Mouse (Mus musculus) hindbrain, embryonic 11.5 days (tissue): Measurements from ENCODE around the gene Plin4. TPM values are rescaled to one million over a fixed set of nuclear protein-coding genes. Genes with fewer than 3 reads are reported as not detected.

Experiments
- ATAC-seq: fragments of 200-750 bp; cut with Nextera tagmentation; 2 replicates; pipeline ENCODE4 v1.8.0; 2017; ENCODE audit warnings: mild to moderate bottlenecking, moderate TSS enrichment, moderate library complexity; ENCODE audit not compliant: low FRiP score
- DNase-seq: peaks from one replicate; pipeline ENCODE4 v3.0.0-alpha.2; 2015; ENCODE audit warnings: low spot score
- H3K27ac ChIP-seq: fragments of 300-500 bp; sonication (generic); 2 replicates; pipeline ENCODE4 v1.5.1; 2014; ENCODE audit warnings: mild to moderate bottlenecking, low read depth, low read length
- H3K27me3 ChIP-seq: fragments of 300-500 bp; sonication (generic); 2 replicates; pipeline ENCODE4 v1.6.1; 2014; ENCODE audit warnings: mild to moderate bottlenecking, low read length, moderate library complexity, mixed read lengths; ENCODE audit not compliant: control insufficient read depth, insufficient read depth
- H3K36me3 ChIP-seq: fragments of 300-500 bp; sonication (generic); 2 replicates; pipeline ENCODE4 v1.6.1; 2014; ENCODE audit warnings: mild to moderate bottlenecking, low read length, moderate library complexity, mixed read lengths; ENCODE audit not compliant: control insufficient read depth, insufficient read depth
- H3K4me1 ChIP-seq: fragments of 300-500 bp; sonication (generic); replicated peaks from 2 replicates; pipeline ENCODE4 v1.6.1; 2014; ENCODE audit warnings: low read length, mixed read lengths; ENCODE audit not compliant: control insufficient read depth, insufficient read depth
- H3K4me2 ChIP-seq: fragments of 300-500 bp; sonication (generic); replicated peaks from 2 replicates; pipeline ENCODE4 v1.6.1; 2014; ENCODE audit warnings: mild to moderate bottlenecking, low read depth, low read length
- H3K4me3 ChIP-seq: fragments of 300-500 bp; sonication (generic); 2 replicates; pipeline ENCODE4 v1.5.1; 2014; ENCODE audit warnings: low read depth, low read length
- H3K9ac ChIP-seq: fragments of 300-500 bp; sonication (generic); 2 replicates; pipeline ENCODE4 v1.6.1; 2014; ENCODE audit warnings: low read depth, low read length
- H3K9me3 ChIP-seq: fragments of 300-500 bp; sonication (generic); 2 replicates; pipeline ENCODE4 v1.6.1; 2016; ENCODE audit warnings: low read length; ENCODE audit not compliant: control insufficient read depth
- WGBS: fragments of 180-500 bp; shearing (Covaris S2); extraction: QIAGEN DNeasy Blood & Tissue Kit; methylation state at CpG from one replicate; pipeline ENCODE4 v1.1.7; 2014; 5-methylcytosine and 5-hydroxymethylcytosine counted together
- polyA plus RNA-seq: library from polyadenylated mRNA; unstranded; fragments of >200 nt; fragmentation: Nextera tagmentation; extraction: Ambion mirVana; gene quantifications from 2 replicates; pipeline ENCODE4 v1.2.1, GENCODE M21; 2014

The Plin4 gene
- polyA plus RNA-seq, 1 experiment from 2014 or later = 0.09 TPM

DNA sequence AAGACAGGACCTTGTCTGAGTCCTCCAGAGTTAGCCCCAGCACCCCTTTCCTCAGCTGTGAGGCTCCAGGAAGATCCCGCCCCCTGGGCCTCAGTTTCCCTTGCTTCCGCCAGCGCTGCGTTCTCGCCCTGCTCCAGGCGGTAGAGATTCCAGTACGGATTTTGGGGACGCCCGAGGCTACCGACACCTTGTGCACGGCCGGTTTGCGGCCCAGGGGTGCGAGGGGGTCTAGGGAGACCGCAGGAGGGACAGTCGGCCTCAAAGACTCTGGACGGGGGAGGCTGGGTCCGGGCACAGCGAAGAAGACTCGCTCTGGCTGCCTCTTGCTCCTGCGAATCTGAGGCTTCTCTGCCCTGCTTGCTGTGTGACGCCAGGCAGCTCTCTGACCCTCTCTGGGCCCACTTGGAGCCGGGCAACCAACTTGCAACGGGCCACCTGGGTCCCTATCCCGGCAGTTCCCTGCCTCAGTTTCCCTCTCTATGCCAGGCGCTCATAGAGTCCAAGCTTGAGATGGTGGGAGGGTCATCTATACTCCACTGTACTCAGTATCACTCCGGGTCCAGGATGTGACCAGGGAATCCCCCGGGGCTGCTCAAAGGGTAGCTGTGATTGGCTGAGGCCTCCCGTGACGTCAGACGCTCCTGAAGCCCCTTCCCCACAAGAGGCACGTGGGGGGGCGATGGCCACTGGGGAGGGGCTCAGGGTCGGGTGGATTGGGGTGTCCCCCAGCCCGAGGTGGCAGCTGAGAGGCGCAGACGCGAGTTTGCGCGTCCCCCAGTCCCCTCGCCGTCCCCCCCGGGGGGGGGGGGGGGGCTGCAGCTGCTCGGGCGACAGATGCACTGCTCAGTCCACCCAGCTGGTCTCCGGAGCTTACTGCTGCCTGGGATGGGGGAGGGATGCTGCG is 32.4 kb upstream of the Plin4 start:
- Histone ChIP-seq H3K9me3 (no peaks in the 10 kb centered on the region), H3K4me2 (peak overlapping the region; percentile 57), H3K27ac (peak overlapping the region; percentile 33; the same call in 1 of the 2 replicates), H3K9ac (peak overlapping the region; percentile 54), H3K27me3 (peaks cover 40% of the 10 kb centered on the region), H3K36me3 (no peaks in the 10 kb centered on the region), H3K4me1 (peaks cover 13% of the 10 kb centered on the region), H3K4me3 (peak overlapping the region; percentile 36)
- ATAC-seq (peak; percentile 79), DNase-seq (peak; percentile 79)
- WGBS = under 1% methylated on average over 40 of the region's 47 CpGs

DNA sequence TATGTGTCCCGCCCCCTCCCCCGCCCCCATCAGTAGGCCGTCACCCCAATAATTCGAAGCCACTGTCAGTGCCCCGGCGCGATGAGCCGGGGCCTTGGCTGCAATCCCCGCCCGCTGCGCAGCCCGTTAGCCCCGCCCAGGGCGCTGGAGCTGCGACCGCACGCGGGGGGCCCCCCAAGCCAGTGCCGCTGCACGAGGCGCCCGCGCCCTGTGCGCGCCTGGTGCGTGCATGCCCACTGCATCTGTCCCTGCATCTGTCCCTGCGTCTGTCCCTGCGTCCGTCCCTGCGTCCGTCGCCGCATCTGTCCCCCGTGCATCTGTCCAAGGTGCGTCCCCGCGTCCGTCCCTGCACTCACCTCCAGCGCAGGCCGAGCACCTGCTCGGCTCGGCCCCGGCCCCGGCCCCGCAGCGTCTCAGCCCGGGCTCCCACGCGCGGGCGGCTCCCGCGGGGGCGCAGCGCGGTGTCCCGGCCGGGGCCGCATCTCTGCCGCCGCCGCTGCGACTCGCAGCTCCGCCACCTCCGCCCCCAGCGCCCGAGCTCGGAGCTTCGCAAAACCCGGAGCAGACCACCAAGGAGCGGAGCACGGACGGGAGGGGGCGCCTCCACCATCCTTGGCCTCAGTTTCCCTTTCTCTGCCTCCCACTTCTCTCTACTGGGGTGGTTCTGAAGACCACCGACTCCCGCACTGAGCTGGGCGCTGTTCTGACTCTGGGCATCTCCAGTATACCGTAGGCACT is 30.4 kb upstream of the Plin4 start, which contains the start of gene Sema6b:
Gene Sema6b, minus strand, starts transcription at position 486 of the 738 bp plus-strand sequence.
- peak within 1 kb of the TSS; percentile 79 for H3K4me3 ChIP-seq
- H3K9ac ChIP-seq = peak within 1 kb of the TSS; percentile 64
- DNase-seq (peak; percentile 85), ATAC-seq (peak; percentile 25)
- peaks cover 13% of the 10 kb centered on the region for H3K4me1 ChIP-seq
- under 1% methylated on average over 66 of the region's 79 CpGs for WGBS
- H3K9me3 ChIP-seq = no peaks in the 10 kb centered on the region
- peaks cover 37% of the 10 kb centered on the region for H3K27me3 ChIP-seq
- H3K36me3 ChIP-seq = no peaks in the 10 kb centered on the region
- H3K4me2 ChIP-seq = peak within 1 kb of the TSS; percentile 93
- H3K27ac ChIP-seq = peak within 1 kb of the TSS; percentile 74

GRCm38 (mm10) chr17:56139355-56139754 is 29.8 kb upstream of the Plin4 start:
- Histone ChIP-seq H3K27ac (0 out of 2 replicates have a peak overlapping the region, but pooled peaks have one; percentile 10), H3K4me1 (peaks cover 15% of the 10 kb centered on the region), H3K4me3 (peak overlapping the region; percentile 79), H3K36me3 (no peaks in the 10 kb centered on the region), H3K4me2 (peak overlapping the region; percentile 93), H3K9ac (peak overlapping the region; percentile 64), H3K27me3 (peaks cover 37% of the 10 kb centered on the region), H3K9me3 (no peaks in the 10 kb centered on the region)
- WGBS = 7% methylated on average over 16 of the region's 21 CpGs
- peak; percentile 1; the same call in 1 of the 2 replicates for ATAC-seq
- no peak for DNase-seq

GRCm38 (mm10) chr17:56137839-56138613 is 28.4 kb upstream of the Plin4 start:
- Histone ChIP-seq H3K4me2 (peak overlapping the region; percentile 93), H3K27me3 (peaks cover 35% of the 10 kb centered on the region), H3K4me1 (peaks cover 15% of the 10 kb centered on the region), H3K4me3 (peak overlapping the region; percentile 18), H3K9ac (no peak overlapping the region), H3K27ac (no peak overlapping the region), H3K9me3 (no peaks in the 10 kb centered on the region), H3K36me3 (no peaks in the 10 kb centered on the region)
- DNase-seq (no peak), ATAC-seq (no peak)
- WGBS = 14% methylated on average over 25 of the region's 25 CpGs

GRCm38 (mm10) chr17:56136558-56136957 is 27.0 kb upstream of the Plin4 start:
- Histone ChIP-seq H3K4me3 (no peak overlapping the region), H3K36me3 (no peaks in the 10 kb centered on the region), H3K27ac (no peak overlapping the region), H3K9me3 (no peaks in the 10 kb centered on the region), H3K27me3 (peaks cover 33% of the 10 kb centered on the region), H3K4me1 (peaks cover 6% of the 10 kb centered on the region), H3K4me2 (no peak overlapping the region), H3K9ac (no peak overlapping the region)
- DNase-seq = no peak
- 85% methylated on average over 7 of the region's 7 CpGs for WGBS
- ATAC-seq = no peak

GRCm38 (mm10) chr17:56134463-56134971 is 24.9 kb upstream of the Plin4 start:
- Histone ChIP-seq H3K9ac (0 out of 2 replicates have a peak overlapping the region, but pooled peaks have one; percentile 17), H3K36me3 (no peaks in the 10 kb centered on the region), H3K27me3 (peaks cover 15% of the 10 kb centered on the region), H3K4me3 (0 out of 2 replicates have a peak overlapping the region, but pooled peaks have one; percentile 10), H3K4me1 (peaks cover 5% of the 10 kb centered on the region), H3K4me2 (peak overlapping the region; percentile 39), H3K27ac (no peak overlapping the region), H3K9me3 (no peaks in the 10 kb centered on the region)
- under 1% methylated on average over 27 of the region's 27 CpGs for WGBS
- 0 out of 2 replicates have a peak, but pooled peaks have one; percentile 10 for ATAC-seq
- DNase-seq = peak; percentile 80

- Histone ChIP-seq H3K9ac (no peak overlapping the region), H3K27ac (no peak overlapping the region), H3K27me3 (peaks cover 8% of the 10 kb centered on the region), H3K36me3 (no peaks in the 10 kb centered on the region), H3K4me2 (peak overlapping the region; percentile 39; the same call in 1 of the 2 replicates), H3K9me3 (no peaks in the 10 kb centered on the region), H3K4me3 (no peak overlapping the region), H3K4me1 (peaks cover 5% of the 10 kb centered on the region)
- DNase-seq = peak; percentile 34
- WGBS = 18% methylated on average over 18 of the region's 21 CpGs
- peak; percentile 67 for ATAC-seq
These were observed 24.1 kb upstream of the Plin4 start for GRCm38 (mm10) chr17:56133457-56134363.
